Mouse (Mus musculus) telencephalon, adult 2 months (tissue): ENCODE data around the gene Ccz1.

Source experiments
- DNase-seq: peaks from one replicate; pipeline ENCODE4 v3.0.0-alpha.2; 2011; ENCODE audit warnings: low read depth, low spot score

The Ccz1 gene

GRCm38 (mm10) chr5:143943231-143944125 is 71.2 kb downstream of the Ccz1 start:
- DNase-seq: peak; percentile 98

GRCm38 (mm10) chr5:143941588-143941987 is 73.1 kb downstream of the Ccz1 start:
- peak; percentile 31 for DNase-seq
